In the genomic region with DNA sequence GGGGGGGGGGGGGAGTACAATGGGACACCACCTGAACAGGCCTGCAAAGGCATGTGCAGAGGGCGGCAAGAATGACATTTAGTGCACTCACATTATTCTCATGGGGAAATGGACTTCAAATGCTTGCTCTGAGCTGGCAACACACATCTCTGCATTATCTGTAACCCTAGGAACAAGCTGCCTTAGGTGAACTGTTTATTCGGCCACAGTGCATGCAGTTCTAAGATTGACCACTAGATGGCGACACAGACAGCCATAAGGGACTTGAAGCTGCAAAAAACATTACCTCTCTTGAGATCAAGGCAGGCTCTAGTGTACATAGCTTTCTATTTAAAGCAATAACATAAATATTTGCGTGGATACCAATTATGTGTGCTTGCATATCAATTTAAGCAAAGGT, we compare ENCODE assay signal across 8 mouse cellular contexts. TPM values are rescaled to one million over a fixed set of nuclear protein-coding genes. Genes with fewer than 3 reads are reported as not detected.
DNase-seq lines count a peak whose midpoint lies in the region; ATAC-seq and TF ChIP-seq lines count a peak whose summit lies in the region.

No protein-coding gene starts in this region.

- no peak overlapping the region for H3K4me3 ChIP-seq in CH12.LX (replicated peaks in 1 of 3; ENCODE audit: low read depth in 2 of 3, low read length in 2 of 3, poor library complexity in 1 of 3)
- H3K4me3 ChIP-seq in bone marrow, adult 2 months (replicated peaks; ENCODE audit: control insufficient read depth, low read depth, low read length), result no peak overlapping the region
- no peak overlapping the region for H3K4me3 ChIP-seq in embryonic fibroblast, embryonic 13.5 days (ENCODE audit: insufficient read depth, low read length)
- H3K4me3 ChIP-seq in heart, embryonic 10.5 days, result no peak overlapping the region
- no peak overlapping the region for H3K4me3 ChIP-seq in liver, postnatal 0 days (ENCODE audit: low read depth, low read length)
- H3K4me3 ChIP-seq in neural tube, embryonic 15.5 days (replicated peaks), result no peak overlapping the region
- no peak overlapping the region for H3K4me3 ChIP-seq in thymus, adult 2 months (ENCODE audit: control insufficient read depth, insufficient read depth, low read length)

- peaks cover 20 to 39% of the 10 kb centered on the region in 2 experiments for H3K4me1 ChIP-seq in CH12.LX (ENCODE audit: control insufficient read depth in 1 of 2, insufficient read depth in 2 of 2)
- peaks cover 2% of the 10 kb centered on the region; the same call in 1 of the 2 replicates for H3K4me1 ChIP-seq in bone marrow, adult 2 months (ENCODE audit: control insufficient read depth, insufficient read depth, low read length)
- no peaks in the 10 kb centered on the region for H3K4me1 ChIP-seq in embryonic fibroblast, embryonic 13.5 days (ENCODE audit: control insufficient read depth, insufficient read depth, low read length)
- H3K4me1 ChIP-seq in heart, embryonic 10.5 days, result peaks cover 8% of the 10 kb centered on the region; the same call in 1 of the 2 replicates
- H3K4me1 ChIP-seq in liver, postnatal 0 days (ENCODE audit: insufficient read depth), result 0 out of 2 replicates have a peak, but pooled peaks cover 2% of the 10 kb centered on the region
- 0 out of 2 replicates have a peak, but pooled peaks cover 3% of the 10 kb centered on the region for H3K4me1 ChIP-seq in neural tube, embryonic 15.5 days
- peaks cover 17% of the 10 kb centered on the region for H3K4me1 ChIP-seq in thymus, adult 2 months (replicated peaks; ENCODE audit: control insufficient read depth, insufficient read depth, low read length)

- peak; percentile 40; the same call in 1 of the 2 replicates for ATAC-seq in liver, postnatal 0 days
- ATAC-seq in neural tube, embryonic 15.5 days (ENCODE audit: low FRiP score), result peak; percentile 58

- dilution Hi-C loops in CH12.LX (cut with MboI; ENCODE audit: extremely low pct_ligation_motif_present, extremely low pct_unique_long_range_greater_than_20kb, low sequenced_read_pairs), result no loop called here

- WGBS in bone marrow, adult 2 months, result 4% methylated on average over 4 of the region's 4 CpGs
- WGBS in heart, embryonic 10.5 days, result 1% methylated on average over 4 of the region's 4 CpGs
- WGBS in liver, postnatal 0 days (ENCODE audit: insufficient replicate concordance), result 0% methylated on average over 4 of the region's 4 CpGs
- WGBS in neural tube, embryonic 15.5 days, result under 1% methylated on average over 4 of the region's 4 CpGs
- WGBS in thymus, adult 2 months, result 10% methylated on average over 4 of the region's 4 CpGs

- H3K4me2 ChIP-seq in CH12.LX (ENCODE audit: insufficient read depth, low read depth, poor library complexity, severe bottlenecking), result no peak overlapping the region
- no peak overlapping the region for H3K4me2 ChIP-seq in liver, postnatal 0 days (ENCODE audit: low read depth, low read length)
- no peak overlapping the region for H3K4me2 ChIP-seq in neural tube, embryonic 15.5 days

- TF ChIP-seq CTCF in CH12.LX (conservative IDR thresholded peaks at IDR 0.05 in 1 of 2, IDR thresholded peaks at IDR 0.05 in 1 of 2; ENCODE audit: low read depth in 2 of 2, low read length in 2 of 2), result peak; percentile 95 to 100
- TF ChIP-seq CTCF in bone marrow, adult 2 months (IDR thresholded peaks at IDR 0.05; ENCODE audit: control insufficient read depth, insufficient read depth, low read length), result peak; percentile 44
- TF ChIP-seq CTCF in embryonic fibroblast, embryonic 13.5 days (IDR thresholded peaks at IDR 0.05; ENCODE audit: borderline replicate concordance, insufficient read depth, low read length), result 0 out of 2 replicates have a peak, but pooled peaks have one; percentile 24
- peak; percentile 99 for TF ChIP-seq CTCF in liver, postnatal 0 days (IDR thresholded peaks at IDR 0.05; ENCODE audit: low read depth)
- TF ChIP-seq CTCF in thymus, adult 2 months (IDR thresholded peaks at IDR 0.05; ENCODE audit: borderline replicate concordance, control insufficient read depth, extremely low read depth, insufficient read depth, low read length, poor library complexity), result no peak

- H3K9ac ChIP-seq in CH12.LX (ENCODE audit: insufficient read depth, low read depth), result no peak overlapping the region
- H3K9ac ChIP-seq in liver, postnatal 0 days (replicated peaks), result no peak overlapping the region
- no peak overlapping the region for H3K9ac ChIP-seq in neural tube, embryonic 15.5 days (replicated peaks)

- H3K79me2 ChIP-seq in CH12.LX (replicated peaks; ENCODE audit: control insufficient read depth, extremely low read depth, insufficient read depth, poor library complexity, severe bottlenecking), result no peaks in the 10 kb centered on the region

- no peaks in the 10 kb centered on the region for H3K9me3 ChIP-seq in CH12.LX (replicated peaks; ENCODE audit: low read length)
- no peaks in the 10 kb centered on the region for H3K9me3 ChIP-seq in heart, embryonic 10.5 days
- no peaks in the 10 kb centered on the region for H3K9me3 ChIP-seq in liver, postnatal 0 days (ENCODE audit: low read length)
- H3K9me3 ChIP-seq in neural tube, embryonic 15.5 days (replicated peaks), result no peaks in the 10 kb centered on the region

- no peak overlapping the region for H3K27ac ChIP-seq in CH12.LX (ENCODE audit: insufficient read depth, low read depth)
- no peak overlapping the region for H3K27ac ChIP-seq in bone marrow, adult 2 months (ENCODE audit: control insufficient read depth, insufficient read depth, low read depth, low read length, poor library complexity)
- no peak overlapping the region for H3K27ac ChIP-seq in embryonic fibroblast, embryonic 13.5 days (ENCODE audit: insufficient read depth, low read length)
- no peak overlapping the region for H3K27ac ChIP-seq in heart, embryonic 10.5 days
- H3K27ac ChIP-seq in liver, postnatal 0 days (ENCODE audit: low read depth), result no peak overlapping the region
- H3K27ac ChIP-seq in neural tube, embryonic 15.5 days (replicated peaks), result no peak overlapping the region
- no peak overlapping the region for H3K27ac ChIP-seq in thymus, adult 2 months (ENCODE audit: control insufficient read depth, insufficient read depth, low read length)

- peak; percentile 87 for DNase-seq in CH12.LX (ENCODE audit: extremely low read depth)
- DNase-seq in heart, embryonic 10.5 days (ENCODE audit: low spot score), result peak; percentile 87
- peak; percentile 88 for DNase-seq in kidney, postnatal 14 days
- peak; percentile 88 for DNase-seq in liver, postnatal 0 days
- peak; percentile 85 for DNase-seq in thymus, adult 2 months

- TF ChIP-seq POLR2A in CH12.LX (IDR thresholded peaks at IDR 0.05; ENCODE audit: low read depth, low read length), result no peak
- TF ChIP-seq POLR2A in bone marrow, adult 2 months (IDR thresholded peaks at IDR 0.05; ENCODE audit: borderline replicate concordance, control insufficient read depth, low read depth, low read length), result no peak
- TF ChIP-seq POLR2A in embryonic fibroblast, embryonic 13.5 days (IDR thresholded peaks at IDR 0.05; ENCODE audit: low read depth, low read length), result no peak
- no peak for TF ChIP-seq POLR2A in thymus, adult 2 months (IDR thresholded peaks at IDR 0.05; ENCODE audit: control insufficient read depth, extremely low read depth, insufficient read depth, low read length, poor library complexity)

- in situ Hi-C loops in CH12.LX (cut with MboI; ENCODE audit: low pct_ligation_motif_present, low pct_unique_long_range_greater_than_20kb, low sequenced_read_pairs), result loop anchor here (5.0 kb wide), 1 partner anchor 41 kb away; the partner anchor contains the start of gene Tbc1d2

- H3K36me3 ChIP-seq in CH12.LX (replicated peaks in 1 of 2; ENCODE audit: control insufficient read depth in 1 of 2, insufficient read depth in 1 of 2, low read length in 1 of 2), result no peaks in the 10 kb centered on the region
- no peaks in the 10 kb centered on the region for H3K36me3 ChIP-seq in heart, embryonic 10.5 days
- H3K36me3 ChIP-seq in liver, postnatal 0 days (replicated peaks; ENCODE audit: insufficient read depth, low read length), result no peaks in the 10 kb centered on the region
- H3K36me3 ChIP-seq in neural tube, embryonic 15.5 days, result no peaks in the 10 kb centered on the region
- no peaks in the 10 kb centered on the region for H3K36me3 ChIP-seq in thymus, adult 2 months (ENCODE audit: control insufficient read depth, insufficient read depth, low read length)

- no peak for TF ChIP-seq EP300 in CH12.LX (IDR thresholded peaks at IDR 0.05; ENCODE audit: low read length)
- TF ChIP-seq EP300 in liver, postnatal 0 days (IDR thresholded peaks at IDR 0.05; ENCODE audit: low read depth), result no peak

- peak; percentile 96 for TF ChIP-seq RAD21 in CH12.LX (IDR thresholded peaks at IDR 0.05; ENCODE audit: low read depth, low read length)

- peaks cover 6% of the 10 kb centered on the region for H3K27me3 ChIP-seq in CH12.LX (replicated peaks)
- H3K27me3 ChIP-seq in heart, embryonic 10.5 days (ENCODE audit: insufficient read depth, poor library complexity, severe bottlenecking), result peaks cover 82% of the 10 kb centered on the region
- H3K27me3 ChIP-seq in liver, postnatal 0 days (ENCODE audit: insufficient read depth, low read length), result no peaks in the 10 kb centered on the region
- peaks cover 22% of the 10 kb centered on the region; the same call in 1 of the 2 replicates for H3K27me3 ChIP-seq in neural tube, embryonic 15.5 days (replicated peaks)
- no peaks in the 10 kb centered on the region for H3K27me3 ChIP-seq in thymus, adult 2 months (ENCODE audit: control insufficient read depth, insufficient read depth, low read length)

RNA-seq across cellular contexts. Expression of gene Coro2a, which starts 9.2 kb away (rescaled TPM):
- total RNA-seq in CH12.LX (2012; rRNA removed) (71.4 and 129 TPM in 2 replicates), CH12.LX (2014; rRNA removed) (23.3 and 24.6 TPM in 2 replicates)
- polyA plus RNA-seq in CH12.LX (2012; ENCODE audit: insufficient read length, low read depth), result 152 and 223 TPM in 2 replicates
- polyA plus RNA-seq in bone marrow, adult 2 months (2011; ENCODE audit: insufficient read depth, insufficient read length, low replicate concordance, missing spikeins), result 6.0 and 8.1 TPM in 2 replicates
- polyA plus RNA-seq in embryonic fibroblast, embryonic 13.5 days (2011; ENCODE audit: insufficient read length, low read depth, missing spikeins), result 0.81 and 0.82 TPM in 2 replicates
- 0.89 and 1.4 TPM in 2 replicates for polyA plus RNA-seq in heart, embryonic 10.5 days (2016; fragmentation: Nextera tagmentation; extraction: Ambion mirVana)
- polyA plus RNA-seq in liver, postnatal 0 days (2015; fragmentation: Nextera tagmentation; extraction: Ambion mirVana), result 1.7 and 2.2 TPM in 2 replicates
- polyA plus RNA-seq in neural tube, embryonic 15.5 days (2015; fragmentation: Nextera tagmentation; extraction: Ambion mirVana), result 9.8 and 18.7 TPM in 2 replicates
- 13.5 and 15.9 TPM in 2 replicates for polyA plus RNA-seq in thymus, adult 2 months (2012; rRNA removed)

RNA-seq across cellular contexts. Expression of gene Tbc1d2, which starts 38.8 kb away (rescaled TPM):
- total RNA-seq in CH12.LX (2012; rRNA removed) (0.59 and 1.1 TPM in 2 replicates), CH12.LX (2014; rRNA removed) (0.12 TPM in 2 replicates)
- 0.27 and 0.29 TPM in 2 replicates for polyA plus RNA-seq in CH12.LX (2012; ENCODE audit: insufficient read length, low read depth)
- polyA plus RNA-seq in bone marrow, adult 2 months (2011; ENCODE audit: insufficient read depth, insufficient read length, low replicate concordance, missing spikeins), result 2.7 and 4.6 TPM in 2 replicates
- 5.6 and 9.5 TPM in 2 replicates for polyA plus RNA-seq in embryonic fibroblast, embryonic 13.5 days (2011; ENCODE audit: insufficient read length, low read depth, missing spikeins)
- 0.55 and 0.98 TPM in 2 replicates for polyA plus RNA-seq in heart, embryonic 10.5 days (2016; fragmentation: Nextera tagmentation; extraction: Ambion mirVana)
- polyA plus RNA-seq in liver, postnatal 0 days (2015; fragmentation: Nextera tagmentation; extraction: Ambion mirVana), result 0.75 and 0.83 TPM in 2 replicates
- 0.73 and 1.7 TPM in 2 replicates for polyA plus RNA-seq in neural tube, embryonic 15.5 days (2015; fragmentation: Nextera tagmentation; extraction: Ambion mirVana)
- polyA plus RNA-seq in thymus, adult 2 months (2012; rRNA removed), result 1.7 and 2.0 TPM in 2 replicates
